ENCODE assay signal across 15 mouse cellular contexts in genomic region chr11:115141970-115142369, GRCm38 (mm10). TPM values are rescaled to one million over a fixed set of nuclear protein-coding genes. Genes with fewer than 3 reads are reported as not detected.
"Had no signal": no experiment of that assay in that cellular context is flagged by ENCODE, and none has a peak within 500 bp of the region (broad histone marks: within the 10 kb centered on the region; RNA-seq: fewer than 3 reads in every experiment).

No protein-coding gene starts in this region.

- DNase-seq: kidney, adult 2 months; kidney, postnatal 14 days; lung, adult 18-20 months; lung, postnatal 36 days; retina, postnatal 1 day; thymus, adult 18-20 months; thymus, postnatal 14 days had no signal

- H3K36me3 ChIP-seq: kidney, embryonic 15.5 days; limb, embryonic 15.5 days; midbrain, embryonic 15.5 days; neural tube, embryonic 13.5 days had no signal

- H3K9ac ChIP-seq: kidney, embryonic 15.5 days; limb, embryonic 15.5 days; liver, embryonic 14.5 days; midbrain, embryonic 15.5 days; neural tube, embryonic 13.5 days had no signal

- H3K9me3 ChIP-seq: kidney, embryonic 15.5 days; limb, embryonic 15.5 days; megakaryocyte, embryonic 14.5 days; midbrain, embryonic 15.5 days; neural tube, embryonic 13.5 days had no signal

- H3K4me3 ChIP-seq: kidney, embryonic 15.5 days; left cerebral cortex, adult 2 months; limb, embryonic 15.5 days; megakaryocyte, embryonic 14.5 days; midbrain, embryonic 15.5 days; neural tube, embryonic 13.5 days had no signal

- H3K27me3 ChIP-seq: kidney, embryonic 15.5 days; limb, embryonic 15.5 days; midbrain, embryonic 15.5 days; neural tube, embryonic 13.5 days had no signal

- ATAC-seq: midbrain, embryonic 15.5 days had no signal

- H3K4me1 ChIP-seq: kidney, embryonic 15.5 days; limb, embryonic 15.5 days; midbrain, embryonic 15.5 days; neural tube, embryonic 13.5 days had no signal

- H3K27ac ChIP-seq: kidney, embryonic 15.5 days; left cerebral cortex, adult 2 months; limb, embryonic 15.5 days; liver, embryonic 14.5 days; midbrain, embryonic 15.5 days; neural tube, embryonic 13.5 days had no signal

- H3K4me2 ChIP-seq: kidney, embryonic 15.5 days; limb, embryonic 15.5 days; midbrain, embryonic 11.5 days; midbrain, embryonic 15.5 days; neural tube, embryonic 13.5 days had no signal

RNA-seq across cellular contexts. Expression of gene Cd300lf, which starts 8.2 kb away (rescaled TPM):
- polyA plus RNA-seq: midbrain, embryonic 11.5 days had no signal
